Mouse (Mus musculus) cerebellum, postnatal 14 days (tissue): ENCODE measurements around the gene Unc5c.

Experiments used
- DNase-seq, 2 experiments: peaks; one replicate each; pipeline ENCODE4 v3.0.0; 2021; ENCODE audit warnings: mixed read lengths in 2 of 2

Gene Unc5c

GRCm38 (mm10) chr3:141724499-141724898, 259.5 kb downstream of the Unc5c start:
- DNase-seq, result no peak

GRCm38 (mm10) chr3:141725432-141725831, 260.4 kb downstream of the Unc5c start:
- peak; percentile 34 to 57 for DNase-seq

GRCm38 (mm10) chr3:141733844-141734243, 268.8 kb downstream of the Unc5c start:
- no peak for DNase-seq

- DNase-seq, result no peak
These were observed 270.3 kb downstream of the Unc5c start for GRCm38 (mm10) chr3:141735285-141735684.

- DNase-seq, result no peak
These were observed 280.3 kb downstream of the Unc5c start for GRCm38 (mm10) chr3:141745322-141745721.

- DNase-seq, result no peak
These were observed 283.8 kb downstream of the Unc5c start for GRCm38 (mm10) chr3:141748694-141749381.

GRCm38 (mm10) chr3:141752172-141752571, 287.2 kb downstream of the Unc5c start:
- no peak for DNase-seq

- no peak for DNase-seq
These were observed 292.2 kb downstream of the Unc5c start for GRCm38 (mm10) chr3:141757259-141757658.

GRCm38 (mm10) chr3:141778411-141778919, 313.4 kb downstream of the Unc5c start:
- no peak for DNase-seq

GRCm38 (mm10) chr3:141779186-141779585, 314.2 kb downstream of the Unc5c start:
- DNase-seq, result no peak

GRCm38 (mm10) chr3:141782553-141782952, 317.5 kb downstream of the Unc5c start:
- peak in 1 of 2 experiments; percentile 22 for DNase-seq

GRCm38 (mm10) chr3:141791026-141791780, 326.2 kb downstream of the Unc5c start:
- no peak for DNase-seq

GRCm38 (mm10) chr3:141792106-141792505, 327.1 kb downstream of the Unc5c start:
- peak in 1 of 2 experiments; percentile 33 for DNase-seq

- no peak for DNase-seq
These were observed 328.7 kb downstream of the Unc5c start for GRCm38 (mm10) chr3:141793755-141794154.

- DNase-seq, result peak; percentile 43 to 65
These were observed 329.4 kb downstream of the Unc5c start for GRCm38 (mm10) chr3:141794371-141794770.

GRCm38 (mm10) chr3:141797372-141797771, 332.4 kb downstream of the Unc5c start:
- no peak for DNase-seq

- peak; percentile 30 to 41 for DNase-seq
These were observed 332.8 kb downstream of the Unc5c start for GRCm38 (mm10) chr3:141797789-141798188.

GRCm38 (mm10) chr3:141804133-141804532, 339.1 kb downstream of the Unc5c start:
- DNase-seq, result no peak

- peak; percentile 55 to 65 for DNase-seq
These were observed 344.6 kb downstream of the Unc5c start for GRCm38 (mm10) chr3:141809581-141809980.

GRCm38 (mm10) chr3:141810944-141811343, 345.9 kb downstream of the Unc5c start:
- peak; percentile 57 to 64 for DNase-seq

GRCm38 (mm10) chr3:141811348-141811747, 346.3 kb downstream of the Unc5c start:
- peak in 1 of 2 experiments; percentile 20 for DNase-seq

GRCm38 (mm10) chr3:141814776-141815175, 349.8 kb downstream of the Unc5c start:
- no peak for DNase-seq

- no peak for DNase-seq
These were observed 353.7 kb downstream of the Unc5c start for GRCm38 (mm10) chr3:141818615-141819312.
